Mouse (Mus musculus) erythroblast, embryonic 14.5 days (primary cell): ENCODE results near the gene Coro7.

Source experiments
- GATA1 ChIP-seq: IDR thresholded peaks from 2 replicates; pipeline ENCODE4 v1.6.1; 2012; ENCODE audit warnings: low read length, inconsistent platforms, mixed read lengths
- TAL1 ChIP-seq: IDR thresholded peaks from 3 replicates; pipeline ENCODE4 v1.6.1; 2012; ENCODE audit warnings: low read length, inconsistent platforms, mixed read lengths

DNA sequence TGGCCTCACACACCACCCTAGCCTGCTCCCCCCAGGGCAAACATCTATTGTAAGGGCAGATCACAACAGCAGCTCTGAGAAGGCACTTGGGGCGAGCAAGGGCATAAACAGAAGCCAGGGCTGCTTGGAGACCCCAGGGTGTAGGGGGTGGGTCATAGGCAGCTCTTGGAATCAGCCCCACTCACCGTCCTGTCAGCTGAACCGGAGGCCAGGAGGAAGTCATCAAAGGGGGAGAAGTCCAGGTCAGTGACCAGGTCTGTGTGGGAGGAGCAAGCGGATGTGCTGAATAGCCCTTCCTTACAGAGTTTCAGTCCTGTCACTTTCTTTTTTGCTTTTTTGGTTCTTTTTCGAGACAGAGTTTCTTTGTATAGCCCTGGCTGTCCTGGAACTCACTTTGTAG is 9.3 kb downstream of the Coro7 start:
- no peak for TF ChIP-seq GATA1
- no peak for TF ChIP-seq TAL1
